Mouse (Mus musculus) frontal cortex, postnatal 36 days (tissue): Measurements from ENCODE around the gene Wdr26.

Source experiments
- DNase-seq, 2 experiments: peaks; one replicate each; pipeline ENCODE4 v3.0.0; 2022; ENCODE audit warnings: low spot score in 2 of 2

The Wdr26 gene

DNA sequence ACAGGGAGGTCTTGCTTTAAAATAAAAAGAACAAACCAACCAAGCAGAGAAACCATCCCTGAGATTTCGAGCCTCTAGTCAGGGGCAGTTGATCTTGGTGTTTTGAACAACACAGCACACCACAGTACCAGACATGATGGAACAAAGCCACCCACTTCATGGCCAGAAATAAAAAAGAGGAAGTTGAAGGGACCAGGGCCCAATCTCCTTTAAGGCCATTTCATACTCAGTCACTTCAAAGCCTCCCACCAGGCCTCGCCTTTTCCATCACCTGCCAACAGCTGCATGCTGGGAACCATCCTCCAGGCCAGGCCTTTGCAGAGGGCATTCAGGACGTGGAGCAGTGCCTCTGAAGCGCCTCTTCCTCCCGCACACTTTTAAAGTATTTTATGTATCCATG lies 25.5 kb upstream of the Wdr26 start:
- DNase-seq = no peak

DNA sequence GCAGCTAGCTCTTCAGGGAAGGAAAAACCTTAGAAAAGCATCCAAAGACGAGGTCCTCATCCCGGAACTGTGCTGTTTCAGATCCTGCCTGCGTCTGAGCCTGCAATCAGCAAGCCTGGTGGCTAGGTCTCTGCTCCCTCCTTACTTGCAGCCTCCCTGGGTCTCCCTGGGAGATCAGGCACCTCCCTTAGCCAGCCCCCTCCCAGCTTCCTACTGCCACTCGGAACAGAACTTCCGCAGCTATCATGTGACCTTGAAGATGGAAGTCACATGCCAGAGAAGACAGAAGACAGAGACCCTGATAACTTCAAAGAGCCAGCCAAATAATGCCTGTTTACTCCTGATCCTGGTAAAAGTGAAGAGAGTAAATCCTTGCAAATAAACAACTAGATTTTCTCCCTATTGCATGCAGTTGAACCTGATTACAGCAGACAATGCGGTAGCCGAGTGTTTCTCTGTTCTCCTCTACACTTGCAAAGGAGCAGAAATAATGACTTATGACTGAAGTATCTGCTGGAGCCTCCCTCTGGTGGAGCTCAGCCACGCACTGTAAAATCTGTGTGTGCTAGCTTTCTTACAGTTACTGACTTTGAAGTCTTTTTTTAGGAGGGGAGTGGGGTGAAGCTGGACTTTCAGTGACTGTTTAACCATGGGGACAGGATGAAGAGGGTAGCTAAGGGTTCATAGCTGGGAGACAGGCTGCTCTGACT lies 22.7 kb upstream of the Wdr26 start:
- peak in 1 of 2 experiments; percentile 6 for DNase-seq

DNA sequence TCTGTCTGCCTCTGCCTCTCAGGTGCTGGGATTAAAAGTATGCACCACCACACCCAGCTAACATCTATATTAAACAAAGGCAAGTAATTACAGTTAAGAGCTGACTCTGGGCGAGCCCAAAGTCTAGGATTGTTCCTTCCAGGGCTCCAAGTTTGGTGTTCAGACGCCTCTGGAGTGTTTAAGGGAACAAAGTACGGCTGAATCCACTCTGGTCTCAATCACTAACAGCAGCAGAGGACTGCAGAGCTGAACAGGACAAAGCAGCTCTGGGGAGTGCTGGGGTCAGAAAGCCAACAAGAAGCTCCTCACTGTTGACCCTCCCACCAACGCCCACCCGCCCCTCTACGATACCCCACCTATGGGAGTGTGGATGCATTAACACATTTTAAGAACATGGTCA lies 21.9 kb upstream of the Wdr26 start:
- no peak for DNase-seq

DNA sequence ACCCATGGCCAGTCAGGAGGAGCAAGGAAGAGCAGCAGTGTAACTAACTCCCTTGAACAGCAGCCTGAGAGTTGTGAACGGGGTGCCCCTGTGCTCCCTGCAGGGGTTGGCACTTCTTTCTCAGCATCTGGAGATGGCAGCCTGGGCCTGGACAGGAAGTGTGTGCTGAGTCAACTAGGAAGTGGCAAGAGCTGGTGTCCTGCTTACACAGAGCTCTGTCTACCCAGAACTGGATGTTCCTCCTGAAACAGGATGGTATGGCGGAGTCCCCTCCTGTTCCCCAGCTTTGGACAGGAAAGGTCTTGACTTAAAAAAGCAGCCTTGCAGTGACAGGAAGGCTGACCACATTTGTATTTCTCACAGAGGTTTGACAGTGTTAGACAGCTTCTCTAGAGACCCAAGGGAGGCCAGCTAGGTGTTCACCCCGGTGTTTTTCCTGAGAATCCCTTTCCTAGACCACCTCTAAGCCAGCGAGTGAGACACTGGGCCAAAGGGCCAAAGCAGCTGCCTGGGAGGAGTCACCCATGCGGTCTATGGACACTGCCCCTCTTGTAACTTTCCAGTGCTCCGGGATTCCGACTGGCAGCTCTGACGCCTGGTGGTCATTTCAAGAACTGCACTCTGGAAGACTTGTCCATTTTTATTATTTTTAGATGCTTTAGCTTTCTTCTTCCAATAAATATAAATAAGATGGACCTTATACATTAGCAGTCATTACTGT lies 20.7 kb upstream of the Wdr26 start:
- peak in 1 of 2 experiments; percentile 49 for DNase-seq

DNA sequence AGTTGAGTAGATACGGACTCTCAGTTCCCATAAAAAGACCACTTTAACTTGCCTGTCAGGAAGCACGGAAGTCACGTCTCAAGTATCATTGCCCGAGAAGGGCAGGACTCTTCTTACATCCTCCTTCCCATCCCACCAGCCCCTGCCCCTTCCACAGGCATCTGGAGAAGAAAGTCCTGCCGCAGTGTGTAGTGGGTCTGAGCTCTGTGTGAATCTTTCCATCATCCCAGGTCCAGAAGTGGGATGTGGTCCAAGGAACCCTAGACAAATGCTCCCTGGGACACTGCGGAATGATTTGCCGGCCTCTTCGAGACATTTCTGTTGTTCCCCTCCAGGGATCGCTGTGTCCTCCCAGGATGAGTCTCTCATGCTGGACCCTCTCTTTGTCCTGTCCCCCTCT lies 20.0 kb upstream of the Wdr26 start:
- no peak for DNase-seq

DNA sequence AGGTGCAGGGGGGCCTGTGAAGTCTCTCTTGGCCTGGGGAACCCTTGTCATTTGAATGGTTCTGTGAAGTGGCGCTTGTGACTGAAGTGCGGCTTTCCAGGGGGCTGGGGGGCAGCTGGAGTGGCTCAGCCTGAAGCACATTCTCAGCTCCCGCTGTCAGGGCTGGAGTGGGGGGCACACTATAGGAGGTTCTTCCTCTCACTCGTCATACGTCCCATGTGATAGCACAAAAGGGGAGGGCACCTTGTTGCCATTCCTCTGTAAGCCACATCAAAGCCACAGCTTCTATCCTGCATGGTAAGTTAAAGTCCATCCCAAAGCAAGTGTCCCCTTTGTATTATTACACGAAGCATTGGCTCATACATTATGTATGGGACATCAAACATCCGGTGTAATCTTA lies 19.5 kb upstream of the Wdr26 start:
- no peak for DNase-seq

DNA sequence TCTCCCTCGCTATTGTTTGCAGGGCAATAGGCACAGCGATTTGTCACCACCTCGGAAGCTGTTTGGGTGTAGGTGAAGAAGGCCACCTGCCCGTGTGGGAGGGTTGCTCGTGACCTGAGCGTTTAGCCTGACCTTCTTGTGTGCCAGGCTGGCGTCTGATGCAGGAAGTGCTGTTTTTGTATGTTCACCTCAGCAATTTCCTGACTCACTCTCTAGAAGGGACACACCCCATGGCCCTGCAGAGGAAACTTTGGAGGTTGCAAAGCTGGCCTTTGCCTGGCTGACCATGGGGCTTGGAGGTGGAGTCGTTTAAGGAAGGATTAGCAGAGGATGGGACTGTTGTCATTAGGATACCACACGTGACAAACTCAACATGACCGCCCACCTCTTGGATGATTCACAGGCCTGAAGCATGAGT lies 18.9 kb upstream of the Wdr26 start:
- no peak for DNase-seq

DNA sequence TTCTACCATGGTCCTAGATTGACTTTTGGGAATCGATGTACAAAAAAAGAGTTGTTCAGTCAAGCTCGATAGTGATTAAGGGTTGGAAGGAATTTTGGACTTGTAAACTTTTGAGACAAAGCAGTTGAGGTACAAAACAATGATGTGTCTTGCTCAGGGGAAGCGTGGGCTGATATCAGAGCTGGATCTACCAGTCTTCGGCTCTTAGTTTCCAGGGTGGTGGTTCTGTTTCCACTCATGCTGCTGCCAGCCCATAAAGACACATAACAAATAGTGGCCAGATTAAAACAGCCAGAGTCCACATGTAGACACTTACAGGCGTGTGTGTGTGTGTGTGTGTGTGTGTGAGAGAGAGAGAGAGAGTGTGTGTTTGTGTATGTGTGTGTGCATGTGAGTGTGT lies 17.2 kb upstream of the Wdr26 start:
- DNase-seq = no peak

DNA sequence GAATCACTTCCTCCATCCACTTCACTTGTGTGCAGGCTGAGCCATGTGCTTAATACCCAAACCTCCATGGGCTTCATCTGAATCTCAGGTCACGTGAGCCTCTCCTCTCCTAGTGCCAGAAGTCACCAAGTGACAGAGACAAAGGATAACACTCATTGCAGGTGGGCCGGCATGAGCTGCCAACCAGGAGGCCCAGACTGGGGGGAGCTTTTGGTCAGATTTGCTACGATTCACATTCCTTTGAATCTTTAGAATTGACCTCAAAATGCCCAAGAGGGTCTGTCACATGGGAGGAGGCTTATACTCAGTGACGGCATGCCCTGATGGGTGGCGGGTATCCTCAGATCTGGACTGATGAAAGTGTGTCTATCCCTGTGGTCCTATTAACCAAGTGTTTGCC lies 16.8 kb upstream of the Wdr26 start:
- no peak for DNase-seq

DNA sequence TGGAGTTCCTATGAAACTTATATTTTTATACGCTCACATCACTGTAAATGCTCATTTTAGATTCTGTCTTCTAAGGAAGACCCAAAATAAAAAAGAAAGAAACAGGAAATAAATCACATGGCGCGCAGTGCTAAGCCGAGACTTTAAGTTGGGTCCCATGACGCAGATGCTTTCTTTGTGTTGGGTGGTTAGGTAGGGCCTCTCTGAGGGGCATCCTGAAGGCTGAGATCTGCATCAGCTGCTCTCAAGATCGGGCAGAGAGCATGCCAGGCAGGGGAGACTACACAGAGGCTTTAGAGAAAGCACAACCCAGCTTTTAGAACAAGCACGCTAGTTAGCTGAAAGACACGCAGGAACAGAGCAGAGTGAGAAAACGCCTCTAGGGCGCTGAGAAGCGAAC lies 16.0 kb upstream of the Wdr26 start:
- DNase-seq = no peak

DNA sequence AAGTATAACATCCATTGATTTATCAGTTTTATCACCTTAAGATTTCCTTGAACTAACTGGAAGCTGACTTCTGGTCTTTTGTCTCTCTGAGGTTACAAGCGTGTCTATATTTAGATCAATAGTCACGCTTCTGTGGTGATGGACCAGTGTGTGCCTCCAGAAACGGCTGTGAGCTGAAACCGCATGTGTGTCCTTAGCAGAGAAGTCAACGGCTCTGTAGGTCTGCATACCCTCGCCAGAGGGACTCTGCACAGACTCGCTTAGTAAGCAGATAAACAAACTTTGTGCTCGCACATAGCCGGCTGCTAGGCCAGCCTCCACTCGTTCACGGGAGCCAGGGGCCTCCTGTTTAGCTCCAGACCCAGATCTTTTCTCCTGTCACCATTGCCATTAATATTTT lies 15.0 kb upstream of the Wdr26 start:
- DNase-seq = no peak

DNA sequence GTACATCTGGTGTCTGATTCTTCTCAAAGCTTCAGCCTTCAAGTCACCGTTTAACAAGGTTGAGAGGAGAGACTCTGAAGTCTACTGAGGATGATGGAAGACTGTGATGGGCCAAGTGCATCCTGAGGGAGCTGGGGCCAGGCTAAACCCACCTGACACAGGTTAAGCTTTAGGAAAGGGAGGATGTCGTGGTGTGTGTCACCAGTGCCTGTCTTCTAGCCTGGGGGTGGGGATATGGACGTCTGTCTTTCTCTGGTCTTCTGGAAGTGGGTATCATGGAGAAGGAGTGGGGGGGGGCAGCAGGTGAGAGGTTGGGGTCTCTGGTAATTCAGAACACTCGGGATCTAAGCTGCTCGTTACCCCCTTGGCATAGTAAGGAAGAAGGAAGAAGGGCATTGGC lies 13.5 kb upstream of the Wdr26 start:
- no peak for DNase-seq

DNA sequence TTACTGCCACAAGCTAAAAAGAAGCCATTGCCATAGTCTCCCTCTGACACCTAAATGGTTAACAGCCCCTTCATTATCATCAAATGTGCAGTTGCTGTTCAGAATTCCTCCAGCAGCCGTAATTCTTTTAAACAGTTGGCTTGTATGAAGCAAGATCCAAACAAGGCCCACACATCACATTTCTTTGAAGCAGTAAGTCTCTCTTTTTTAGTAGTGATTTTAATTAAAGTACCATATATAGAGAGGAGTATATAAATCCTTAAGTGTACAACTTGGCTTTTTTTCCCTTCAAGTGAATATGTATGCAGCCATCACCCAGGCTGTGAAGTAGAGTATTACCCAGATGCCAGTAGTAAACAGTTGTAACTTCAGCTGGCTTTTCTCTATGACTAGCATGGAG lies 10.2 kb upstream of the Wdr26 start:
- DNase-seq = no peak

DNA sequence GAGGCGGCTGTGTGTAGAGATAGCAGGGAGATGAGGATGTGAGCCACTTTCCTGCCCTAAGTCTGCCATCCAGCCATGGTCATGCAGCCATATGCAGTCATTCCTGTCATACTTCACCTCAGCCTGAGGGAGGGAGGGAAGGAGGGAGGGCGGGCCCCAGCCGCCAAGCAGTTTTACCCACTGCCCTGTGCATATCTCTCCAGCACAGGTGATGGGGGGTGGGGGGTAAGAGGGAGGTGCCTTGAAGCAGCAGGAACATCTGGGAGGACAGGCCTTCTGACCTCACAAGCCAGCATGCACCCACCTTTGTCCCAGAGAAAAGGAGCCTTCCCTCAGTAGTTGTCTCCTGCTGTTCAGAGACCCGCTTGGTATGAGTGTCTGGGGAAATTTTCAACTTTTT lies 4.5 kb upstream of the Wdr26 start:
- DNase-seq = no peak

DNA sequence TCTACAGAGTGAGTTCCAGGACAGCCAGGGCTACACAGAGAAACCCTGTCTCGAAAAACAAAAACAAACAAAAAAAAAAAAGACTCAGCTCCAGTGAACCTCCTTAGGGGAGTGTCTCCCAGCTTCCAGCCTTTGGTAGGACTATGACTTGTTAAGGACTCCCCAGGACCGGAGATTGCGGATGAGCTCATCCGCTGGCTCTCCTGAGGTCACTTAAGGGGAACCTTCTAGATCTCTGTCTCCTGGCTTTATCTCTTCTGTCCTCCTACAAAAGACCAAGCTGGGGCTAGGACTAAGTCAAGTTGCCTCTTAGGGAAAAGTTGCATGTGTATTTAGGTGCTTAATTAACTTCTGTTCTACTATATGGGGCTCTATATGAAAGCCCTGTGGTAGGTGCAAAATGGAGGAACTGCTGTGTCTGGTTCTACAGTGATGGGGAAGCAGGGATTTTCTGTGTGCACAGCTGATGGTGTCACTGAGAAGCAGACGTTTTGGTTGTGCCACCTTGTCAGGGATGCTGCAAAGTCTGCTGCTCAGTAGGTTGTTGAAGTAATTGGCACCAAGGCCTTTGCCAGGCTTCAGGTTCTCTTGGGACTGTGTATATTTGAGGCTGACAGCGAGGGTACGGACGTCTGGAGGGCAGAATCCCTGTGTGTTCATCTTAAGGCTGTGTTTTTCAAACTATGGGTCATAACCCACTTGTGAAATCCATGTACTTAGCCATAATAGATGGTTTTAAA lies 2.7 kb upstream of the Wdr26 start:
- DNase-seq = no peak

DNA sequence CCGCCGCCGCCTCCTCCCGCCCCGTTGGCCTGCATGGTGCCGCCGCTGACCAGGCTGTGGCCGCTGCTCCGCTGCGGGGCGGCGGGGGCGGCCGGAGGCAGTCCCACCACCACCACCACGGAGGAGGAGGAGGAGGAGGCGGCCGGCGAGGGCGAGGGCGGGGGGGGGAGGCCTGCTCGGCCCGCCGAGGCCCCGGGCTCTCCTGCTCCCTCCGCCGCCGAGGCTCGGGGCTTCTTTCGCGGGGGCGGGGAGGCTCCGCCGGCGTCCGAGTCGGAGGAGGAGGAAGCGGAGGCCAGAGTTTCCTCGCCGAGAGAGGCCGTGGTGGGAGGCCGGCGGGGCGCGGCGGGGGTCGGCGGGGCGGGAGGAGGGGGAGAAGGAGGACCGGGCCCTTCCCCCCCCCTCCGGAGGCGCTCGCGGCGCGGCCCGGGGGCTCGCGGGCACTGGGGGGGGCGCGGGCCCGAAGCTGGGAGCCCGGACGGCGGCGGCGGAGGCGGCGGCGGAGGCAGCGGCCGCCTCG lies 340 bp downstream of the Wdr26 start:
- DNase-seq = no peak

DNA sequence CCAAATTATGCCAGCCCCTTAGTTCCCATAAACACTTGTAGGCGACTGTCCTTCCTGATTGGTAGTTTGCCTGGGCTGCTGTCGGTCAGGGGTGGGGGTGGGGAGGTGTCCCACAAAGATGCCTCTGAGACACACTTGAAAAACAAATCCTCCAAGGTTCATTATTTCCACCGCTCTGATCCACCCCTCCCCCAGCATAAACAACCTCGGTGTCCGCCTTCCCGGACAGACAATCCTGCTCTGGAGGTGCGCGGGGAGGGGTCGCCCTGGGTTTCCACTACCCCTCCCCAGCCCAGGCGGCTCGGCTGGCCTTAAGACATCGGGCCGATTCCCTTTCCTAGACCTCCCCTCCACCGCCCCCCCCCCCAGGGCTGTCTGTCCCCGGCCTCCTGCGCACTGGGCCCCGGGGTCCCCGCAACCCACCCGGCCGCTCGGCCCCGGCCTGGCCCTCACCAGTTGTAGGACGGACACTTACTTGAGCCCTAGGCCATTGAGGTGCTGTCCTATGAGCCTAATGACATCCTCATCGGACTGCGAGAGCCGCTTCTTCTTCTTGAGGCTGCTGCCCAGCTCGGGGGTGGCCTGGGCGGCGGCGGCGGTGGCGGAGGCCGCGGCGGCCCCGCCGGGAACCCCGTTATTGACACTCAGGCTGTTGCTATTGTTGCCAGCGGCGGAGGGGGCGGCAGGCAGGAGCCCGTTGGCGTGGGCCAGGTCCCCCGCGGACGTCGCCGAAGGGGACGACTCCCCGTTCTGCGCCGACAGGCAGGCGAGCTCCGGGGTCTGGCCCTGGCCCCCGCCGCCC lies 999 bp downstream of the Wdr26 start:
- no peak for DNase-seq

DNA sequence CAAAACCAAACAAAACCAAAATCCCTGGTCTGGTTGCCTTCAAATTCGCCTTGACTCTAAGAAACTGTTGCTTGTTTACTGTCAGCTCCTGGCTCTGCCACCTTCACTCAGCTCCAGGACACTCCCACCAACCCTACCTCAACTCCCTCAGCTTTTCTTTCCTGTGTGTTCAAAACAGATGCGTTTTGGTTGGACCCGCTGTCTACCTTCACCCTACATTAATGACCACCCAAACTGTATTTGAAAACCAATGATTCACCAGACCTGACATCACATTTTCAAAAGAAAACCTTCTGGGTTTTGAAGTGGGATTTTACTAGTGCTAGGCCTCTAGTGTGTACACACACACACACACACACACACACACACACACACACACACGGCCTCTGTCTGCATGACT lies 1.7 kb downstream of the Wdr26 start:
- DNase-seq = no peak

DNA sequence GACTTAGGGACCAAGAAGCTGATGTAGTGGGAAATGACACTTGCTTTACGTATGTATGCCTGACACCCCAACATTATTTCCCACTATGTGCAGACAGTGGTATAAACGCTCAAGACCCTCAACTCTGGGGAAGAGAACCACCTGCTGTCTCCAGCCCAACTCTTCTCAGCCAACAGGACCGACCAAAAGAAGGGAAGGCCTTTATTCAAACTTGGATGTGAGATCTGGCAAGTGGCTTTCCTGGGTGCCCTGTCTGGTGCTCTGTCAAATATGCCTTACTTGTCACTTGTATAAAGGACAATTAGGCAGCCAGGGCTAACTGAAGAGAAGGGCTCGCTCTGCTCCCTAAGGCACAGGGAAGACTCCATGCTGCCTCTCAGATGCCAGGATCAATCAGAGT lies 12.4 kb downstream of the Wdr26 start:
- DNase-seq = no peak

DNA sequence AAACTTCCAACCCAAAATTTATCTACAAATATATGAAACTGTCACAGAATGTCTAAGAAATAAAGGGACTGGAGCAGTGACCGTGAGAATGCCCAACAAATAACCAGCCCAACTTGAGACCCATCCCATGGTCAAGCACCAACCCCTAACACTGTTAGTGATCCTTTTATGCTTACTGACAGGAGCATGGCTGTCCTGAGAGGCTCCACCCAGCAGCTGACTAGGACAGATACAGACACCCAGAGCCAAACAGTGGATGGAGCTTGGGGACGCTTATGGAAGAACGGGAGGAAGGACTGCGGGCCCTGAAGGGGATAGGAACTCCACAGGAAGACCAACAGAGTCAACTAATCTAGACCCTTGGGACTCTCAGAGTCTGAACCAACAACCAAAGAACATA lies 22.9 kb downstream of the Wdr26 start:
- no peak for DNase-seq

DNA sequence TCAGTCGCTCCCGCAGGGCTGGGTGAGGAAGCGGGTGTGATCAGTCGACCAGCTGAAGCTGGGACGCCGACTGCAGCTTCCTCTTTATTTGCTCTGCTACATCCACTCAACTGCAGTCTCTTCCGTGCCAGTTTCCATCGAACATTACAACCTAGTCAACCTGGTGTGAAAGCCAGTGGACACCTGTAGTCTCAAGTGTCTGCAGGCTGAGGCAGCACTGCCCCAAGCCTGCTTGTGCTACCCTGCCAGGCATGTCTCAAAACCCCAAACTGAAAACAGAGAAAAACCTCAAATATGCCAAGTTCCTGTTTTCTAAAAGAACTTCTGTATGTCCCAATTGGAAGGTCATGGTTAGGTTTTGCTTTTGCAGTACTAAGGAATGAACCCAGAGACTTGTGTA lies 41.6 kb downstream of the Wdr26 start:
- no peak for DNase-seq

DNA sequence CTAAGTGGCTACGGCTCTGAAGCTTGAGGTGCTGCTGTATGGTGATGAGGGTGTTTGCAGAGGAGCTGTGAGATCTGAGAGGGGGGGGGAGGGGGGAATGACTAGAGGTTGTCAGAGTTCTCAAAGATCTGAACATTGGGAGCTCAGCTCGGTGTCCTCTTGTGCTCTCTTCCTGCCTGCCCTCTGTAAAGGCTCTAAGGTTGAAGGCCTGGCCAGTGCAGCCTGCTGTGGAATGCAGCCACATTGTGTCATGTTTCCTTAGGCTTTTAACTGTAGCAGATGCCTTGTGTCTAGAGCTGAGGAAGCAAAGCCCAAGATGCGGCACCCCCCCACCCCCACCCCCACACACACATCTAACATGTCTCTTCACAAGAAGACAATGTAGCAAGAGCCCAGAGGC lies 43.4 kb downstream of the Wdr26 start:
- no peak for DNase-seq
